Mouse (Mus musculus) heart, embryonic 16.5 days (tissue): ENCODE results near the gene Adra2b. TPM values are rescaled to one million over a fixed set of nuclear protein-coding genes. Genes with fewer than 3 reads are reported as not detected.

Experiments used
- ATAC-seq: fragments of 200-750 bp; cut with Nextera tagmentation; replicated peaks from 2 replicates; pipeline ENCODE4 v1.8.0; 2017; ENCODE audit warnings: moderate number of reproducible peaks; ENCODE audit not compliant: insufficient read depth, low FRiP score; ENCODE audit errors: extremely low read depth
- H3K27ac ChIP-seq: fragments of 300-500 bp; sonication (generic); 2 replicates; pipeline ENCODE4 v1.5.1; 2014; ENCODE audit warnings: mild to moderate bottlenecking, low read length, control low read depth, moderate library complexity
- H3K27me3 ChIP-seq: fragments of 300-500 bp; sonication (generic); 2 replicates; pipeline ENCODE4 v1.6.1; 2014; ENCODE audit warnings: low read length, mixed read lengths; ENCODE audit not compliant: control insufficient read depth, insufficient read depth
- H3K36me3 ChIP-seq: fragments of 300-500 bp; sonication (generic); 2 replicates; pipeline ENCODE4 v1.6.1; 2014; ENCODE audit not compliant: control insufficient read depth, insufficient read depth
- H3K4me1 ChIP-seq: fragments of 300-500 bp; sonication (generic); 2 replicates; pipeline ENCODE4 v1.6.1; 2014; ENCODE audit warnings: low read length, mixed read lengths; ENCODE audit not compliant: control insufficient read depth, insufficient read depth
- H3K4me2 ChIP-seq: fragments of 300-500 bp; sonication (generic); 2 replicates; pipeline ENCODE4 v1.6.1; 2014; ENCODE audit warnings: low read depth, mild to moderate bottlenecking, control low read depth, low read length
- H3K4me3 ChIP-seq: fragments of 300-500 bp; sonication (generic); 2 replicates; pipeline ENCODE4 v1.5.1; 2014; ENCODE audit warnings: mild to moderate bottlenecking, control low read depth, low read length
- H3K9ac ChIP-seq: fragments of 300-500 bp; sonication (generic); 2 replicates; pipeline ENCODE4 v1.6.1; 2014; ENCODE audit warnings: low read length, control low read depth
- H3K9me3 ChIP-seq: fragments of 300-500 bp; sonication (generic); replicated peaks from 2 replicates; pipeline ENCODE4 v1.6.1; 2016; ENCODE audit warnings: low read length; ENCODE audit not compliant: control insufficient read depth
- WGBS: fragments of 180-500 bp; shearing (Covaris S2); extraction: QIAGEN DNeasy Blood & Tissue Kit; methylation state at CpG from one replicate; pipeline ENCODE4 v1.1.7; 2014; 5-methylcytosine and 5-hydroxymethylcytosine counted together
- polyA plus RNA-seq: library from polyadenylated mRNA; unstranded; fragments of >200 nt; fragmentation: Nextera tagmentation; extraction: Ambion mirVana; gene quantifications from 2 replicates; pipeline ENCODE4 v1.2.1, GENCODE M21; 2015

Gene Adra2b
- polyA plus RNA-seq, 1 experiment from 2014 or later: 1.3 TPM

DNA sequence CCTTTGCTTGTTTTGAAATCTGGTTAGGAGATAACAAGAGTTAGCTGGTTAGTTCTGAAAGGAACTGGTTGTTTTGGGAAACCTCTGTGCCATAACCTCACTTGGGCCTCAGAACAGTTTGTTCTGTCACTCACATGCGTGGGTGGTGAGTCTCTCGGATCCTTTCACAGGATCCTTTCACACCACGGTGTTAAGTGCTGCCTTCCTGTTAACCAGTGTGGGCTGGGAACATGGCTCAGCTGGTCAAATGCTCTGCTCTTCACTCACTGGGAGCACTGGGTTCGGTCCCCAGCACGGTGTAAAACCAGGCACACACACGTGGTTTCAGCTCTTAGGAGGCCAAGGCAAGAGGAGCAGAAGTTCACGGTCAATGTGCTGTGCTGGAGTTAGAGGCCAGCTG, 38.6 kb upstream of the Adra2b start:
- ATAC-seq: no peak
- H3K4me3 ChIP-seq: no peak overlapping the region
- peaks cover 3% of the 10 kb centered on the region; the same call in 1 of the 2 replicates for H3K4me1 ChIP-seq
- no peaks in the 10 kb centered on the region for H3K9me3 ChIP-seq
- H3K36me3 ChIP-seq: no peaks in the 10 kb centered on the region
- H3K27me3 ChIP-seq: no peaks in the 10 kb centered on the region
- no peak overlapping the region for H3K4me2 ChIP-seq
- H3K9ac ChIP-seq: no peak overlapping the region
- H3K27ac ChIP-seq: no peak overlapping the region
- WGBS: 56% methylated on average over 7 of the region's 7 CpGs

GRCm38 (mm10) chr2:127328090-127328851, 34.7 kb upstream of the Adra2b start:
- Histone ChIP-seq H3K27ac (peak overlapping the region; percentile 71), H3K4me1 (peaks cover 3% of the 10 kb centered on the region; the same call in 1 of the 2 replicates), H3K4me2 (no peak overlapping the region), H3K9ac (no peak overlapping the region), H3K36me3 (no peaks in the 10 kb centered on the region), H3K4me3 (no peak overlapping the region), H3K27me3 (no peaks in the 10 kb centered on the region), H3K9me3 (no peaks in the 10 kb centered on the region)
- peak; percentile 79 for ATAC-seq
- 56% methylated on average over 12 of the region's 12 CpGs for WGBS

DNA sequence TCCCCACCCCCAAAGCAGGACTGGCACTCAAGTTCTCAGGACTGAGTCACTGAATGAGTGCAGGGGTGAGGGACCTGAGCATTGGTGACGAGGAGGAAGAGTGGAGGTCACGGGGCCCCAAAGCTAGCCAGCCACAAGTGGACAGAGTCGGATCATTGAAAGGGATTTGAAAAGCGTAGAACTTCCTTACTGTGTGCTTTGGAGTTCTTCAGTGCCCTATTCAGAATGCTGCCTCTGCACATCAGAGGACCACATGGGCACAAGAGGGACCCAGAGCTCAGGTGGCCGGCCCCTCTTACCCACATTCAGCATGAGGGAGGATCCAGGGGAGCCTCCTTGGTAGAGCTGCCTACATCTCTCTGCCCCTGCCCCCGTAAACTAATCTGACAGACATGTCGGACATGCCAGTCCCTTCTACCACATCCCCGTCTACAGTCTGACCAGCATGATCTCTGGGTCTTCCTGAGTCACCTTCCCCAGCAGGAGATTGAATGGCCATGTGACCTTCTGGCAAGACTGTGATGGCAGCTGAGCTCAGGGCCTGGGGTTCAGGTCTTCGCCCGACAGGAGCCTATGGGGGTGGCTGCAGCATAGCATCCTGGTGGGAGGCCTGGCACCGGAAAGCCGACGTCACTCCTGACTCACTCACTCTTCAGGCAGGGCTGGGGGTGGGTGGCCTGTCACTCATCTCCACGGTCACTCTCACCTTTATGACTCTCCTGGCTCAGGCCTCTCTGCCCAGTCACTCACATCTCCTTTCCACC, 30.0 kb upstream of the Adra2b start:
- Histone ChIP-seq H3K4me3 (no peak overlapping the region), H3K27ac (no peak overlapping the region), H3K4me2 (no peak overlapping the region), H3K9ac (no peak overlapping the region), H3K36me3 (no peaks in the 10 kb centered on the region), H3K9me3 (no peaks in the 10 kb centered on the region), H3K27me3 (peaks cover 16% of the 10 kb centered on the region), H3K4me1 (peaks cover 9% of the 10 kb centered on the region)
- WGBS: 60% methylated on average over 14 of the region's 14 CpGs
- ATAC-seq: no peak

- H3K27me3 ChIP-seq: peaks cover 16% of the 10 kb centered on the region
- H3K4me1 ChIP-seq: peaks cover 8% of the 10 kb centered on the region
- H3K4me3 ChIP-seq: no peak overlapping the region
- H3K4me2 ChIP-seq: peak overlapping the region; percentile 32
- H3K9ac ChIP-seq: 0 out of 2 replicates have a peak overlapping the region, but pooled peaks have one; percentile 22
- H3K27ac ChIP-seq: peak overlapping the region; percentile 51; the same call in 1 of the 2 replicates
- WGBS: 49% methylated on average over 5 of the region's 5 CpGs
- no peaks in the 10 kb centered on the region for H3K9me3 ChIP-seq
- ATAC-seq: no peak
- no peaks in the 10 kb centered on the region for H3K36me3 ChIP-seq
Observed at GRCm38 (mm10) chr2:127333945-127334603, 28.9 kb upstream of the Adra2b start.

- Histone ChIP-seq H3K36me3 (no peaks in the 10 kb centered on the region), H3K4me3 (no peak overlapping the region; the same call in 1 of the 2 replicates), H3K9me3 (no peaks in the 10 kb centered on the region), H3K9ac (0 out of 2 replicates have a peak overlapping the region, but pooled peaks have one; percentile 12), H3K27me3 (peaks cover 16% of the 10 kb centered on the region), H3K4me1 (peaks cover 8% of the 10 kb centered on the region), H3K4me2 (peak overlapping the region; percentile 91), H3K27ac (peak overlapping the region; percentile 60; the same call in 1 of the 2 replicates)
- 49% methylated on average over 11 of the region's 11 CpGs for WGBS
- ATAC-seq: no peak
Observed at GRCm38 (mm10) chr2:127335078-127335541, 27.9 kb upstream of the Adra2b start.

DNA sequence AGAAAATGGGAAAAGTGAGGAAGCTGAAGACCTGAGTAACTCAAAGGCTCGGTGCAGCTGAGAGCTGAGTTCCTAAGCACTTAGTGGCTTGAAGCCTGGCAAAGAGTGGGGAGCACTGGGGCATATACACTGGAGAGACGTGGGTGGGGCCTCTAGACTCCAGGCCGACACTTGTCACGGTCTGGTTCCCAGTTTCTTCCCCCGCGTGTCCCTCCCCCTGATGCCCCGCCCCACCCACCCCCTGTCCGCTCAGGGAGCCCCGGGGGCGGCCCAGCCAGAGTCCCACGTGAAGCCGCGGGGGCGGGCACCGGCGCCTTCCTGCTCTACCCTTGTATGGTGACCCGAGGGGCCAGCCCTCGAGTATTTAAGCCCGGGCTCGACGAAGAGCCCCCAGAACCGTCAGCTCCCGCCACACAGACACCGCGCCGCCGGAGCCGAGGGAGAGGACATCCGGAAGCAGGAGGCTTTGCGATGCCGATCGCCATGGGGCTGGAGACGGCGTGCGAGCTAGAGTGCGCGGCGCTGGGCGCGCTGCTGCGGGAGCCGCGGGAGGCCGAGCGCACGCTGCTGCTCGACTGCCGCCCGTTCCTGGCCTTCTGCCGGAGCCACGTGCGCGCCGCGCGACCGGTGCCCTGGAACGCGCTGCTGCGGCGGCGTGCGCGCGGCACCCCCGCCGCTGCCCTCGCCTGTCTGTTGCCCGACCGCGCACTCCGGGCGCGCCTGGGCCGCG, 27.1 kb upstream of the Adra2b start, which contains the start of gene Dusp2:
Dusp2 (plus strand) TSS at position 393 of the 730 bp plus-strand sequence.
- Histone ChIP-seq H3K36me3 (no peaks in the 10 kb centered on the region), H3K9ac (peak within 1 kb of the TSS; percentile 72), H3K27me3 (peaks cover 16% of the 10 kb centered on the region), H3K4me3 (peak within 1 kb of the TSS; percentile 61), H3K4me1 (peaks cover 8% of the 10 kb centered on the region), H3K4me2 (peak within 1 kb of the TSS; percentile 91), H3K9me3 (no peaks in the 10 kb centered on the region), H3K27ac (peak within 1 kb of the TSS; percentile 67)
- WGBS: under 1% methylated on average over 68 of the region's 76 CpGs
- peak; percentile 86 for ATAC-seq

DNA sequence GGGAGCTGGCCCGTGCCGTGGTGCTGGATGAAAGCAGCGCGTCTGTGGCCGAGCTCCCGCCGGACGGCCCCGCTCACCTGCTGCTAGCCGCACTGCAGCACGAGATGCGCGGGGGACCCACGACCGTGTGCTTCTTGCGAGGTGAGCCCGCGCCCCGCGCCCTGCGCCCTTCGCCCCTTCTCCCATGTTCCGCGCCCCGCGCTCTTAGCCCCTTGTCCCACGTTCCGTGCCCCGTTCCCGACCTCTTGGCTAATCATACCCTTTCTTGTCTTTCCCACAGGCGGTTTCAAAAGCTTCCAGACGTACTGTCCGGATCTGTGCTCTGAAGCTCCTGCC, 26.5 kb upstream of the Adra2b start:
- peak overlapping the region; percentile 91 for H3K4me2 ChIP-seq
- no peak for ATAC-seq
- H3K36me3 ChIP-seq: no peaks in the 10 kb centered on the region
- peak overlapping the region; percentile 67 for H3K27ac ChIP-seq
- H3K27me3 ChIP-seq: peaks cover 16% of the 10 kb centered on the region
- peaks cover 8% of the 10 kb centered on the region for H3K4me1 ChIP-seq
- H3K9ac ChIP-seq: peak overlapping the region; percentile 72
- 4% methylated on average over 33 of the region's 33 CpGs for WGBS
- peak overlapping the region; percentile 61 for H3K4me3 ChIP-seq
- no peaks in the 10 kb centered on the region for H3K9me3 ChIP-seq

- Histone ChIP-seq H3K9me3 (no peaks in the 10 kb centered on the region), H3K9ac (peak overlapping the region; percentile 72), H3K4me3 (peak overlapping the region; percentile 61), H3K4me2 (peak overlapping the region; percentile 91), H3K27me3 (peaks cover 16% of the 10 kb centered on the region), H3K4me1 (peaks cover 8% of the 10 kb centered on the region), H3K36me3 (no peaks in the 10 kb centered on the region), H3K27ac (peak overlapping the region; percentile 67)
- no peak for ATAC-seq
- WGBS: 36% methylated on average over 5 of the region's 5 CpGs
Observed at GRCm38 (mm10) chr2:127336885-127337284, 26.1 kb upstream of the Adra2b start.
